Mouse (Mus musculus): ENCODE measurements around the gene 4930426L09Rik. TPM values are rescaled to one million over a fixed set of nuclear protein-coding genes. Genes with fewer than 3 reads are reported as not detected.

Gene 4930426L09Rik
- polyA plus RNA-seq, 1 experiment from 2014 or later = 0.53 TPM

DNA sequence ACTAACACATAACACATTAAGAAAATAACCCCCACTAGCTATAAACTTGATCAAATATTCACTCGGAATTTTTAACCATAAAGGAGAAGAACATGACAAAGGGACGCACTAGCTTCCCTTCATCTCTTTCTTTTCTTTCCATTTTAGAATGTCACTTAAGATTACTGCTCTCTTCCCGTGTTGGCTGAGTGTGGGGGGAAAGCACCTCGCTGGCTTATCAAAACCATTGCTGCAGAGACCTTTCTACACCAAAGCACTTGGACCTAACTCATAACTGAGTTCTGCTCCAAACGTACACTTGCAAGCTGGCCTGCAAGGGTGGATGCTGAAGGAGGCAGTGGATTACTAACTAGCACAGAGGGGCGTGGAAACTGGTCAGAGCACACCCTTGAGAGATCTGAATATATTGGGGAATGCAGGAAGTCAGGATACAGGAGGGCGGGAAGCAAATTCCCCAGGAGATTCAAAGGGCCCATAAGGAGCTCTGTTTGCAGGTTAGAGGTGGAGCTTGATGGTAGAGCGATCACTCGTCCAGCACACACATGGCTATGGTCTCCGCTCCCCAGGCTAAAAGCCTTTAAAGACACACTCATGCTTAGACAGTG lies 20.8 kb upstream of the 4930426L09Rik start:
- H3K4me3 ChIP-seq (ENCODE audit: low read depth, low read length) = no peak overlapping the region
- 91% methylated on average over 10 of the region's 10 CpGs for WGBS
- H3K4me2 ChIP-seq (ENCODE audit: low read length) = no peak overlapping the region
- no peak for ATAC-seq
- H3K9ac ChIP-seq (ENCODE audit: low read depth, low read length) = no peak overlapping the region
- no peak overlapping the region for H3K27ac ChIP-seq (ENCODE audit: low read length)
- 0 out of 2 replicates have a peak, but pooled peaks cover 6% of the 10 kb centered on the region for H3K36me3 ChIP-seq (ENCODE audit: control insufficient read depth, insufficient read depth, low read length)
- no peaks in the 10 kb centered on the region for H3K27me3 ChIP-seq (ENCODE audit: control insufficient read depth, insufficient read depth, low read depth, low read length)
- H3K4me1 ChIP-seq (ENCODE audit: control insufficient read depth, insufficient read depth, low read length) = no peaks in the 10 kb centered on the region
- peaks cover 7% of the 10 kb centered on the region for H3K9me3 ChIP-seq (replicated peaks; ENCODE audit: control insufficient read depth, low read length, poor library complexity, severe bottlenecking)

DNA sequence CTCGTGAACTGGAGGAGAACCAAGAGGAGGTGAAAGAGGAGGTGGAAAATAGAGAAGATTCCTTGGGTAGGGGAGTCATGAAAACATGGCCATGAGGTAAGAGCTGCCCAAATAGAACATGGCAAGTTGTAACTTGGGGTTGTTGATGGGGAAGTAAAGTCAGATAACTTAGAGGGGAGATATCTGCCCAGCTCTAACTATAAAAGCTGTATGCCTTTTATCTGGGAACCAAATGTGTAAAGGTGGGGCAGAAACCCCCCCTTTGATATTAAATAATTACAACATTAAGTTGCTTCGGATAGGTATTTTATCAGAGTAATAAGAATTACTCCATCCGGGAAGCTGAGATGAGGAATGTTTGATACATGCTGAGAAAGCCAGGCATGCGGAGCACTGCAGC lies 19.1 kb upstream of the 4930426L09Rik start:
- Histone ChIP-seq H3K9ac (ENCODE audit: low read depth, low read length) (no peak overlapping the region), H3K9me3 (replicated peaks; ENCODE audit: control insufficient read depth, low read length, poor library complexity, severe bottlenecking) (no peaks in the 10 kb centered on the region), H3K4me1 (ENCODE audit: control insufficient read depth, insufficient read depth, low read length) (no peaks in the 10 kb centered on the region), H3K4me3 (ENCODE audit: low read depth, low read length) (no peak overlapping the region), H3K4me2 (ENCODE audit: low read length) (no peak overlapping the region), H3K36me3 (ENCODE audit: control insufficient read depth, insufficient read depth, low read length) (no peaks in the 10 kb centered on the region), H3K27me3 (ENCODE audit: control insufficient read depth, insufficient read depth, low read depth, low read length) (no peaks in the 10 kb centered on the region), H3K27ac (ENCODE audit: low read length) (no peak overlapping the region)
- 88% methylated on average over 4 of the region's 4 CpGs for WGBS
- no peak for ATAC-seq

DNA sequence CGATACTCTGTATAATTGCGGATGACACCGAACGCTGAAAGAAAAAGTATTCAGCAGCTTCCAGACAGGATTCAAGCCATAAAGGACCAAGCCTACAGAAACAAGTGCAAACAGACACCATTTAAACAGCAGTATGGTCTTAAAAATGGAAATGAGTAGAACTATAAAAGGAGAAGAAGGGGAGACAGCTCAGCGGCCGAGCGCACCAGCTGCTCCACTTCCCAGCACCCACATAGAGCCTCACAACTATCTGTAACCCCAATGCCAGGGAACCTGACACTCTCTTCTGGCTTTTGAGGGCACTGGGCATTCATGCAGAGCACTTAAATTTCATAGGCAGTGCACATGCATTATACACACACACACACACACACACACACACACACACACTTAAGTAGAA lies 18.5 kb upstream of the 4930426L09Rik start:
- Histone ChIP-seq H3K4me3 (ENCODE audit: low read depth, low read length) (no peak overlapping the region), H3K9ac (ENCODE audit: low read depth, low read length) (no peak overlapping the region), H3K36me3 (ENCODE audit: control insufficient read depth, insufficient read depth, low read length) (no peaks in the 10 kb centered on the region), H3K4me2 (ENCODE audit: low read length) (no peak overlapping the region), H3K27me3 (ENCODE audit: control insufficient read depth, insufficient read depth, low read depth, low read length) (no peaks in the 10 kb centered on the region), H3K4me1 (ENCODE audit: control insufficient read depth, insufficient read depth, low read length) (no peaks in the 10 kb centered on the region), H3K9me3 (replicated peaks; ENCODE audit: control insufficient read depth, low read length, poor library complexity, severe bottlenecking) (no peaks in the 10 kb centered on the region), H3K27ac (ENCODE audit: low read length) (no peak overlapping the region)
- 72% methylated on average over 7 of the region's 7 CpGs for WGBS
- no peak for ATAC-seq

DNA sequence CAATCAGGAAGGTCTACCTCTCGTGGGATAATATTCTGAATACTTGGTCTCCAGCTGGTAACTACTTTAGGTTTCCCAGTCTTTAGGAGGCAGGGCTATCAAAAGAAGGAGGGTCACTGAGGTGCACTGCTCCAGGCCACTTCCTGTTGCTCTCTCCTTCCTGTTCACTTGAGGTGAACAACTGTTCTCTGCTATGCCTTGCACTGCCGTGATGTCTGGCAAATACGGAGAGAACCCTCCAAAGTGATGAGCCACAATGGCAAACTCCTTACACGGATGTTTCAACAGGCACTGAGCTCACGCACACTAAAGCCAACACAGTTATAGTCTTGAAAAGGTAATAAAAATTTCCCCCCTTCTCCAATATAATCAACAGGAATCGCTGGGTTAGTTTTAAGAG lies 15.6 kb upstream of the 4930426L09Rik start:
- H3K9ac ChIP-seq (ENCODE audit: low read depth, low read length) = no peak overlapping the region
- H3K27me3 ChIP-seq (ENCODE audit: control insufficient read depth, insufficient read depth, low read depth, low read length) = no peaks in the 10 kb centered on the region
- 84% methylated on average over 6 of the region's 6 CpGs for WGBS
- no peaks in the 10 kb centered on the region for H3K36me3 ChIP-seq (ENCODE audit: control insufficient read depth, insufficient read depth, low read length)
- no peak overlapping the region for H3K4me3 ChIP-seq (ENCODE audit: low read depth, low read length)
- no peaks in the 10 kb centered on the region for H3K9me3 ChIP-seq (replicated peaks; ENCODE audit: control insufficient read depth, low read length, poor library complexity, severe bottlenecking)
- no peak overlapping the region for H3K4me2 ChIP-seq (ENCODE audit: low read length)
- no peak for ATAC-seq
- H3K27ac ChIP-seq (ENCODE audit: low read length) = no peak overlapping the region
- no peaks in the 10 kb centered on the region for H3K4me1 ChIP-seq (ENCODE audit: control insufficient read depth, insufficient read depth, low read length)

DNA sequence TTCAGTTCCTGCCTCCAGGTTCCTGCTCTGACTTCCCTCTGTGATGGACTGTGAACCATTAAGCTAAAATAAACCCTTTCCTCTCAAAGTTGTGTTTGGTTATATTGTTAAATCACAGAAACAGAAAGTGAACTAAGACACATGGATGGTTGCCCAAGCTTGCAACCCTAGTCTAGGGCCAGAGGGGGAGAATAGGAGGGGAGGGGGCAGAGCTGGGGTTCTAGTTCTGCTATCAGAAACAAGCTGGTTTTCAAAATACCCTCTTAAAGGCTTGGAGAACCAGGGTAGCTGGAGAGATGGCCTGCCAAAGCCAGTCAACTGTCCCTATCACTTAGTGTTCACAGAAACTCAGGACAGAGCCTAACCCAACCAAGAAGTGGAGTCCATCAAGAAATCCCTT lies 14.6 kb upstream of the 4930426L09Rik start:
- no peak overlapping the region for H3K9ac ChIP-seq (ENCODE audit: low read depth, low read length)
- H3K36me3 ChIP-seq (ENCODE audit: control insufficient read depth, insufficient read depth, low read length) = no peaks in the 10 kb centered on the region
- H3K27me3 ChIP-seq (ENCODE audit: control insufficient read depth, insufficient read depth, low read depth, low read length) = no peaks in the 10 kb centered on the region
- no peaks in the 10 kb centered on the region for H3K4me1 ChIP-seq (ENCODE audit: control insufficient read depth, insufficient read depth, low read length)
- no peak overlapping the region for H3K4me2 ChIP-seq (ENCODE audit: low read length)
- no peak for ATAC-seq
- H3K27ac ChIP-seq (ENCODE audit: low read length) = no peak overlapping the region
- H3K4me3 ChIP-seq (ENCODE audit: low read depth, low read length) = no peak overlapping the region
- H3K9me3 ChIP-seq (replicated peaks; ENCODE audit: control insufficient read depth, low read length, poor library complexity, severe bottlenecking) = no peaks in the 10 kb centered on the region

DNA sequence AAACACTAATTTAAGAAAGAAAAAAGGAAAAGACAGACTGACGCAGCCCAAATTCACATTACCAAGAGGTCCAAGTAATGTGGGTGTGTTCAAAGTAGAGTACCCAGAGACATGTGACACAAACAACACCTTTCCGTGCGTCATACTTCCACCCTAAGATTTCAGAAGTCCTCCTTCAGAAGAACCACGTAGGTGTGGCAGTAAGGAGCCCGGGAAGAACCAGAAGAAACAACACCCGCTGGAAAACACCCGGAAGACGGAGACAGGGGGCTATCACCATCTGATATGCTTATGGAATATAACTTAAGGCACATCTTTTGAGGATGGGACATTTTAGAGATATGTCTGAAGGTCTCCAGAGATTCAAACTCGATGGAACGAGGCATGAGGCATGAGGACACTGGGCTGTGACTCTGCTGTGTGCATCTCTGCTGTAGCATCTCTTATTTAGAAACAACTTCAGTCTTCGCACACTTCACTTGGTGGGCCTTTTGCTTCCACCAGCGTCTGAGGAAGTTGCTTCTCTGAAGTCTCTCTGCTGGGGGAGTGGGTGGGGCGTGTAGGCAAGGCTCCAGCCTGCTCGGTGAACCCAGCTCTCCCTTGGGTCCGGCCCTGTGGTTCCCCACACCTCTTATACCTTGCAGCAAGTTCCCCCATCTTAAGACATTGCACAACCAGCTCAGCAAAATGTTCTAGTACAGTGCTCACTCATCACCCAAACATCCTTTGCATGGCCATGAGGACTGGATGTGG lies 13.9 kb upstream of the 4930426L09Rik start:
- no peak overlapping the region for H3K27ac ChIP-seq (ENCODE audit: low read length)
- ATAC-seq = no peak
- no peak overlapping the region for H3K4me2 ChIP-seq (ENCODE audit: low read length)
- no peak overlapping the region for H3K4me3 ChIP-seq (ENCODE audit: low read depth, low read length)
- H3K9me3 ChIP-seq (replicated peaks; ENCODE audit: control insufficient read depth, low read length, poor library complexity, severe bottlenecking) = no peaks in the 10 kb centered on the region
- no peaks in the 10 kb centered on the region for H3K4me1 ChIP-seq (ENCODE audit: control insufficient read depth, insufficient read depth, low read length)
- no peaks in the 10 kb centered on the region for H3K27me3 ChIP-seq (ENCODE audit: control insufficient read depth, insufficient read depth, low read depth, low read length)
- WGBS = 92% methylated on average over 15 of the region's 15 CpGs
- H3K9ac ChIP-seq (ENCODE audit: low read depth, low read length) = no peak overlapping the region
- H3K36me3 ChIP-seq (ENCODE audit: control insufficient read depth, insufficient read depth, low read length) = no peaks in the 10 kb centered on the region

DNA sequence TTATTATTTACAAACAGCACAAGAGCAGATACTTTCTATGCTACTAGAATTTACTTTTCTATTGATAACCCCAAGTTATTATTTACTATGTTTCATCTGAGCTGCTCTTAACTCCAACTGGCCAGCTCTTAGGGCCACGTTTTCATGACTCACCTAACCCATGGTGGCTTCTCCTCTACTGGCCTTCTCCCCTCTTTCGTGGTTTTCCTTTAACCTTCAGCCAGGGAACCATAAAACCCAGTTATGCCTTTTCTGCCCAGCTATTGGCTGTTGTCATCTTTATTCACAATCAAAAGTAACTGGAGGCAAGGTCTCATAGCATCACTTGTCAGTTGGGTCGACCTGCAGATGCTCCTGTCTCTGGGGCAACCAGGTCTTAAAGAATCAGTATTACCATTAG lies 12.6 kb upstream of the 4930426L09Rik start:
- H3K27ac ChIP-seq (ENCODE audit: low read length) = no peak overlapping the region
- H3K36me3 ChIP-seq (ENCODE audit: control insufficient read depth, insufficient read depth, low read length) = no peaks in the 10 kb centered on the region
- H3K4me2 ChIP-seq (ENCODE audit: low read length) = no peak overlapping the region
- no peaks in the 10 kb centered on the region for H3K4me1 ChIP-seq (ENCODE audit: control insufficient read depth, insufficient read depth, low read length)
- WGBS = 82% methylated on average over 3 of the region's 3 CpGs
- no peaks in the 10 kb centered on the region for H3K27me3 ChIP-seq (ENCODE audit: control insufficient read depth, insufficient read depth, low read depth, low read length)
- no peaks in the 10 kb centered on the region for H3K9me3 ChIP-seq (replicated peaks; ENCODE audit: control insufficient read depth, low read length, poor library complexity, severe bottlenecking)
- no peak overlapping the region for H3K9ac ChIP-seq (ENCODE audit: low read depth, low read length)
- no peak overlapping the region for H3K4me3 ChIP-seq (ENCODE audit: low read depth, low read length)
- ATAC-seq = no peak

DNA sequence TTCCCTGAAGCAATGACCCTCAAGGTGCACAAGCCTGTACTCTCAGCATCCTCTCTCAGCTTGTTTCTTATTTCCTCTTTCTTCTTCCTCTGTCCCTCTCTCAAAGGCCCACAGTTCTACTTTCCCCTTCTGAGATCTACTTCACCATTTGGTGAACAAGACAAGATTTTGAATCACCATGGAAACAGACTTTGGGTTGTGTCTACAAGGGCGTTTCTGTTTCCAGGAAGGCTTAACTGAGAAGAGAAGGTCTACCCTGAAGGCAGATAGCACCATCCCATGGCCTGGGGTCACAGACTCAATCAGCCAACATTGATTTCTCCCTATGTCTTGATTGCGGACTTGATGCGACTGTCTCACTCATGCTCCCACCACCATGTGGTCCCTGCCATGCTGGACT lies 9.3 kb upstream of the 4930426L09Rik start:
- 87% methylated on average over 3 of the region's 3 CpGs for WGBS
- no peaks in the 10 kb centered on the region for H3K27me3 ChIP-seq (ENCODE audit: control insufficient read depth, insufficient read depth, low read depth, low read length)
- H3K36me3 ChIP-seq (ENCODE audit: control insufficient read depth, insufficient read depth, low read length) = no peaks in the 10 kb centered on the region
- no peak overlapping the region for H3K9ac ChIP-seq (ENCODE audit: low read depth, low read length)
- ATAC-seq = no peak
- H3K4me1 ChIP-seq (ENCODE audit: control insufficient read depth, insufficient read depth, low read length) = no peaks in the 10 kb centered on the region
- H3K9me3 ChIP-seq (replicated peaks; ENCODE audit: control insufficient read depth, low read length, poor library complexity, severe bottlenecking) = peaks cover 10% of the 10 kb centered on the region; the same call in 1 of the 2 replicates
- no peak overlapping the region for H3K27ac ChIP-seq (ENCODE audit: low read length)
- no peak overlapping the region for H3K4me3 ChIP-seq (ENCODE audit: low read depth, low read length)
- no peak overlapping the region for H3K4me2 ChIP-seq (ENCODE audit: low read length)

Data from midbrain, embryonic 16.5 days (tissue).